Mouse (Mus musculus): Measurements from ENCODE around the gene Cnbp.

DNA sequence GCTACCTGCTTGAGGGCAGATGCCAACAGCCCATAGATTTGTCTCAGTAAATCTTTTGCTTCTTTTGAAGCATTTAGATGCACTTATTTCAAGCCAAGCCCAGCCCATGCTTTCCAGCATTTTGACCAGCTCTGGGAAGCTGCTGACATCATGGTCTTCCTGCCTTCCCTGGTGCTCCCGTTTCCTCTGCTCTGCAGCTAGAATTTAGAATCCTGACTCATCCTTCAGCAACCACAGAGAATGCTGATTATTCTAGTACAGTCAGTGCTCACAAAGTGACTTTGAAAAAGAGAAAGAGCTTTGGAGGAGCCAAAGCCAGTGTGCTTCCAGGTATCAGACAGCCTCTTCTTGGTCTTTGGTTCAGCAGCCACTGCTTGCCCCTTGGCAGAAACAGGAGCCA is 6.2 kb upstream of the Cnbp start:
- TF ChIP-seq CTCF (IDR thresholded peaks at IDR 0.05) (no peak), EP300 (IDR thresholded peaks at IDR 0.05; ENCODE audit: insufficient read depth, low read depth, low read length) (no peak), POLR2A (IDR thresholded peaks at IDR 0.05; ENCODE audit: insufficient read depth, low read depth, low read length) (no peak)
